Mouse (Mus musculus) embryo, embryonic 10.5 days (tissue): ENCODE measurements around the gene Rsad1.
A peak's percentile ranks its signal among the peaks of the same experiment; 100 is the strongest.

ENCODE experiments used
- DNase-seq: peaks from one replicate; pipeline ENCODE4 v3.0.0-alpha.2; 2015; ENCODE audit warnings: low spot score

Gene Rsad1

GRCm38 (mm10) chr11:94548041-94548784, 842 bp downstream of the Rsad1 start:
- peak; percentile 40 for DNase-seq

DNA sequence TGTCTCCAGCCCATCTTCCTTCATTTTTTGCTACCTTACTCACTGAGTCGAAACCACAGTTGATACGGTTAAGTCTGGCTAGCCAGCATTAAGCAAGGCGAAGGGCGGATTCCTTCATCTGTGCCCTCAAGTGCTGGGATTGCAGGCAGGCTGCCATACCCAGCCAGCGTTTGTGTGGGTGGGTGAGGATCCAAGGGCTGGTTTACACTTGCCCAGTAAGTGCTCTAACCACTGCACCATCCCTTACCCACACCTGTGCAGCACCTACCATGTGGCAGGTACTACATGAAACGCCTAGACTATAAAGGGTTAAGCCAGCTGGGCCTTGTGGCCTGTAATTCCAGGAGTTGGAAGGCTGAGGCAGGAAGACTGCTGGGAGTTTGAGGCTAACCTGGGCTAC, 1.8 kb downstream of the Rsad1 start:
- no peak for DNase-seq

GRCm38 (mm10) chr11:94546381-94546780, 2.7 kb downstream of the Rsad1 start:
- no peak for DNase-seq

GRCm38 (mm10) chr11:94544422-94544821, 4.6 kb downstream of the Rsad1 start:
- DNase-seq = no peak

DNA sequence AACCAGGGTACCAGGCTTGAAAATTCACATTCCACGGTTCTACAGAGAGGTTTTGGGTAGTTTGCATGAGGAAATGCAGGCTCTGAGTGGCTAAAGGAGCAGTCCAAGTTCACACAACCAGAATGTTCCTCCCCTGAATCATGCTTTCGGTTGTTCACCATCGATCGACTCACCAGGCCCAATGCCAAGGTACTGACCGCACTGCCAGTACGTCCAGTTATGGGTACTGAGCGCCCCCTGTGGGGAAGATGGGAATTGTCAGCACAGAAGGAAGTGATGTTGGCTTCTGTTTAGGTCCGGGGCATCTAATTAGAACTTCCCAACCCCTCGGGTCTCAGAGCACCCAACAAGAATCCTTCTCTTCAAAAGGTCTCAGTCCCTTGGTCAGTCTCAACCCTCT, 5.1 kb downstream of the Rsad1 start:
- peak; percentile 81 for DNase-seq

DNA sequence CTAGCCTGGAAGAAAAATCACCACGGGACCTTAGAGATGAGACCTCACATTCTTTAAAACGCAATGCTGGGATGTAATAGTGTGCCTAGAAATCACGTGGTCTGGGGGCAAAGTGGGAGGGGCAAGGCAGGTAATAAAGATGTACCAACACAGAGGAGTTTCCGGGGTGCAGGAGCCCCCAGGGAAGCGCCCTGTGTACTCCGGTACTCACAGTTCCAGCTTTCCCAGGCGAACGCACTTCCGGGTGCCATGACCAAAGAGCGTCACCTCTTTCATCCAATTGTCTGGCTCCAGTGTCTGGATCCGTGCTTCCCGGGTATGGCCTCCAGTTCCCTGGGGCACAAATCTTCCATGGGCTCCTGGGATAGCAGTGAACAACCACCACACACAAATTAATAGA, 5.7 kb downstream of the Rsad1 start:
- no peak for DNase-seq

GRCm38 (mm10) chr11:94542400-94542799, 6.7 kb downstream of the Rsad1 start:
- no peak for DNase-seq

DNA sequence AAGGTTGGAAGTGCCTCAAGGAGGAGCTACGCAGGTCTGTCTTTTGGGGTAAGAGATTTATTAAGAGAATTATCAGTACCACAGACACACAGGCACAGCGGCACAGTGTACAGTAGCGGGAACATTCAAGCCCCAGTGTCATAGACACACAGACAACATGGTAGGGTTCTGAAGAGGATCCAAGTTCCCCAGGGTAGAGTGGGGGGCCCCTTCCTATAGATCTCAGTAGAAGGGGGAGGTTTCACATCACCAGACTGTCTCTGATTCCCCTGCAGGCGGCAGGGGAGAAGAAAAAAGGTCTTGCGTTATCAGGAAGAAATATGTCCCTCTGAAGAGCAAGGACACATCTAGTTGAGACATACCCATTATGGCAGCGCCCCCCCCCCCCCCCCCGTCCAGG, 9.3 kb downstream of the Rsad1 start:
- DNase-seq = no peak

DNA sequence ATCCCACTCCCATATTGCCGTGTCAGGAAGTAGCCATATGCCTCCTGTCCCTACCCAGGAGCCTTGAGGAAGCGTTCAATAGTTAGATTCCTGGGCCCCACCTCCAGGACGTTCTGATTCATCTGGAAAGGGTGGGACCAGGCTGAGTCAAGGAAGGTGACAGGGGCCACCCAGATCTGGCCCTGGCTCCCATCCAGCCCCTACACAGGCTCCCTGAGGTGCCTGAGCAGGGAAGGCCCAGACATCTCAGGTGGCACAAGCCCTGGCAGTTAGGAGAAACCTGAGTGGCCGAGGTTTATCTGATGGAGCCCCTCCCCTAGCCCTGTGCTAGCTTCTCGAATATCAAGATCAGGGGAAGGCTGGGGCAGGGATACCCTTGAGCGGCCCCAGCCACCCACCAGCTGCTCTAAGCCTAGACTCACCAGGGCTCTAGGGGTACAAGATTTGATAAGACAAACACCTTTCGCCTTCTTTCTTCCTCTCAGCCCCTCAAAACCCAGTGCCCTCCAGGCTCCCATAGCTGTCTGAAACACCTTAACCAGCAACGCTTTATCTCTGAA, 10.2 kb downstream of the Rsad1 start:
- DNase-seq = no peak

DNA sequence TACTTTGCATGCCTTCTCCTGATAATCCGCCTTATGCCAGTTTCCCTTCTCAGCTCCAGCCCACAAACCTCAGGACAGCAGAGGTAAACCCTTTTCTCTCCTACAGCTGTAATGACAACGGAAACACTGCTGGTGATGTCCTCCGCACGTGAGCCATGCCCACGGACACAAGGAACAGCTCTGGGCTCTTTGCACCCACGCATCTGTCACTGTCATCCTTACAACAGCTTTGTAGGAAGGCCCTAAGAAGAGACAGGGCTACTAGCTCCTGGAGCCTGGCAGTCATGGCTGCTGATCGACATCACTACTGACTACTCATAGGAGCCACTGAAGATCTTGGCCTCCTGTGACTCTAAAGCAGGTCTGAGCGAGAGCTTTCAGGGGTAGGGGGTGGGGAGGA, 15.9 kb downstream of the Rsad1 start:
- DNase-seq = no peak

GRCm38 (mm10) chr11:94528879-94529278, 20.2 kb downstream of the Rsad1 start:
- DNase-seq = no peak

- peak; percentile 68 for DNase-seq
Observed at GRCm38 (mm10) chr11:94526171-94526879, 22.7 kb downstream of the Rsad1 start.

- DNase-seq = peak; percentile 86
Observed at GRCm38 (mm10) chr11:94521219-94521843, 27.7 kb downstream of the Rsad1 start, which contains the start of gene Mycbpap. Gene Mycbpap (minus strand): TSS chr11:94521742.

GRCm38 (mm10) chr11:94513452-94513851, 35.6 kb downstream of the Rsad1 start:
- DNase-seq = no peak

DNA sequence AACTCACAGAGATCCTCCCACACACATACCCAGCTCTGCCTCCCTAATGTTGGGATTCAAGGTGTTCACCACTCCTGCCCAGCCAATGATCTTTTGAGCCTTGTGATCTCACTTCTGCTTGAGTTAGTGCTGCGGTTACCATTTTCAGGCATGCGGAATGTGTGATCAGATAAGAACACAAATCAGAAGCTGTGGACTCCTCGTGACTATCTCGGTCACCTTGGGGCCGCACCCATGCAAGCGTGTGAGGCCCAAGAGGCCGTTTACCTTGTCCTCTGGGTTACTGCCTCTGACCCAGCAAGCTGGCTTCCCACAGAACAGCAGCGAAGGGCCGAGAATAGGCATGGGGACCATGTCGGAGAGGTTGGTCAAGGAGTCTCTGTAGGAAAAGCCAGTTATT, 40.1 kb downstream of the Rsad1 start:
- no peak for DNase-seq

- DNase-seq = no peak
Observed at GRCm38 (mm10) chr11:94501482-94501881, 47.6 kb downstream of the Rsad1 start.

- DNase-seq = no peak
Observed at GRCm38 (mm10) chr11:94500362-94500761, 48.7 kb downstream of the Rsad1 start.

DNA sequence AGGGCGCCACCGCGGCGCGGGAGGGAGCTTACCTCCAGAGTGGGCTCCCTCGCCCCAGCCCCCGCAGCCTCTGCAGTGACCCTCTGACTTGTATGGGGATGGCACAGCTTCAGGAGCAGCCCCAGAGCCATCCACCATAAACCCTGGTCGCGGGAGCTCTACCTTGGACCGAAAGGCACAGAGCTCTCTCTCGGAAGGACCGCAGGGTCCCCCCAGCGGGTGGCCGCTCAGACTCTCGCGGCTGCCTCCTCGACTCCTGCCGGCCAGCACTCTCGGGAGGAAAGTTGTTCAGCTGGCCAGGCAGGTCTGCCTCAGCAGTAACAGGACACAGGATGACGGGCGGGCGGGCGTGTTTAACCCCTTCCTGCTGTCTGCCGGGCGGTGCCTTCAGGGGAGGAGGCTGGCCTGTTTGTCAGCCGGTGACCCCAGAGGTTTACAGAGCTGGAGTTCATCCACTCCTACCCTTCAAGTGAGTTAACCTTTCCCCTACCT, 49.3 kb downstream of the Rsad1 start, which contains the start of gene Epn3:
TSS of gene Epn3 (minus strand) at position 314 of the 492 bp plus-strand sequence.
- peak; percentile 67 for DNase-seq

GRCm38 (mm10) chr11:94499035-94499434, 50.0 kb downstream of the Rsad1 start:
- DNase-seq = peak; percentile 19

- peak; percentile 24 for DNase-seq
Observed at GRCm38 (mm10) chr11:94498093-94498996, 50.7 kb downstream of the Rsad1 start.

GRCm38 (mm10) chr11:94495415-94495814, 53.6 kb downstream of the Rsad1 start:
- no peak for DNase-seq
